Mouse (Mus musculus) C2C12 (cell line): ENCODE data around the gene Smoc2.

Experiments
- CEBPB ChIP-seq: IDR thresholded peaks from one replicate; pipeline ENCODE4 v1.6.1; 2011; ENCODE audit warnings: low read depth, mild to moderate bottlenecking, control low read depth, moderate library complexity
- CTCF ChIP-seq: IDR thresholded peaks from one replicate; pipeline ENCODE4 v1.5.1; 2011; ENCODE audit not compliant: control insufficient read depth, insufficient read depth, insufficient read length
- MAX ChIP-seq: IDR thresholded peaks from one replicate; pipeline ENCODE4 v1.6.1; 2011; ENCODE audit warnings: mild to moderate bottlenecking, control low read depth
- MYOG ChIP-seq: IDR thresholded peaks from one replicate; pipeline ENCODE4 v1.6.1; 2011; ENCODE audit not compliant: control insufficient read depth, insufficient read length; ENCODE audit errors: extremely low read depth
- USF1 ChIP-seq: IDR thresholded peaks from one replicate; pipeline ENCODE4 v1.6.1; 2011; ENCODE audit warnings: low read depth, mild to moderate bottlenecking, control low read depth, moderate library complexity

GRCm38 (mm10) chr17:14384980-14385379 is 105.7 kb downstream of the Smoc2 start:
- TF ChIP-seq USF1: no peak
- TF ChIP-seq CTCF: no peak
- TF ChIP-seq MYOG: no peak
- no peak for TF ChIP-seq CEBPB
- no peak for TF ChIP-seq MAX
